Mouse (Mus musculus) bone marrow macrophage, adult 2 months (primary cell): ENCODE measurements around the gene Rufy4.

Source experiments
- CTCF ChIP-seq: IDR thresholded peaks from 2 replicates; pipeline ENCODE4 v1.5.1; 2012; ENCODE audit warnings: low read depth, mild to moderate bottlenecking, low read length, moderate library complexity
- POLR2A ChIP-seq: IDR thresholded peaks from 2 replicates; pipeline ENCODE4 v1.6.1; 2012; ENCODE audit warnings: mild to moderate bottlenecking, low read depth, low read length, borderline replicate concordance

- TF ChIP-seq CTCF (no peak), POLR2A (no peak)
Measured at GRCm38 (mm10) chr1:74081573-74081989, 43.8 kb upstream of the Rufy4 start.
